Mouse (Mus musculus) mesoderm, embryonic 11.5 days (tissue): ENCODE measurements at regions not wholly inside any gene's neighbourhood (a gene's known extent, or its start where the extent isn't known, plus 50 kb on each side); places are given as distances from the start of the nearest gene placed in this dataset.
"Not testable (repeated sequence)": the region's sequence is repeated elsewhere in the genome, so short reads cannot be mapped to it uniquely, and the experiment has no call there.

Source experiments
- DNase-seq: peaks from one replicate; pipeline ENCODE4 v3.0.0-alpha.2; 2012; ENCODE audit warnings: low read depth, low spot score

DNA sequence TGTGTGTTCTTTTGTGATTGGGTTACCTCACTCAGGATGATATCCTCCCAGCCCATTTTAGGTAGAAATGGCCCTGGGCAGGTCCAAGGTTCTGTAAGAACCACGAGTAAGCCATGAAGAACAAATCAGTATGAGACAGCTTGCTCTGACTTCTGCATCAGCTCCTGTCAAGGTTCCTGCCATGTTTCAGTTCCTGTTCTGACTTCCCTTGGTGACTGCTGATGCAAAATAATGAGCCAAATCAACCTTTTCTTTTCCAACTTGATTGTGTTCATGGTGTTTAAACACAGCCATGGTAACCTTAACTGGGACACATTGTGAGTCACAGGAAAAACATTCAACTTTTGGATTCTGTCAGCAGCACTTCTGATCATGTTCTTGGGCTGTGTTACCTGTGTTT is 667.4 kb upstream of the Igfbp7 start:
- DNase-seq: no peak

DNA sequence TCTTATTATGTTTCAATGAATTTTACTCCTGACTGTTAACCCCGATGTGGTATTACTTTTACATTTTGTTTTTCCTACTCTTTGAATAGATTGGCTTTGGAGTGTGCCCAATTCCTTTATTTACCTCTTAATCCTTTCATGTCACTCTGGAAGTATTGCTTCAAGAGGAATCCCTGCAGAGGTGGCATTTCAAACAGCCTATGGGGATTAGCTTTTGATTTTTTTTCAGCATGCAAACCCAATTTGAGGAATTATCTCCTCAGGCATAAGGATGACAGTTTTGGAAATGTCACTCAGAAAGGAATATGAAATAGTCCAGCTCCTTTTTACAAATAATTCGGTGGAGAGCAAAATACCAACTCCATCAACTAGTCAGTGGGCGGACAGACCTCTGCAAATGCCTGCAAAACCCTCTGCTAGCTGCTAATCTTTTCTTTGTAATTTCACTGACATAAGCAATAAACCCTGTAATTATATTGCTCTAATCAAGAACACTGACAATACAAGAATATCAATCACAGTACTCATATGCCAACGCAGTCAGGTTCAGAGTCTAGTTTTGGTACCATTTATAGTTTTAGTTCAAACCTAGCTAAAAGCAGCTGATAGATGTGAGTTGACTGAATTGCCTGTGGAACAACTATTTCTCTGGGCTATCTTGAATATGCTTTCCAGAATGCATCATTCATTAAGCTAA is 624.9 kb upstream of the Igfbp7 start:
- DNase-seq: no peak

DNA sequence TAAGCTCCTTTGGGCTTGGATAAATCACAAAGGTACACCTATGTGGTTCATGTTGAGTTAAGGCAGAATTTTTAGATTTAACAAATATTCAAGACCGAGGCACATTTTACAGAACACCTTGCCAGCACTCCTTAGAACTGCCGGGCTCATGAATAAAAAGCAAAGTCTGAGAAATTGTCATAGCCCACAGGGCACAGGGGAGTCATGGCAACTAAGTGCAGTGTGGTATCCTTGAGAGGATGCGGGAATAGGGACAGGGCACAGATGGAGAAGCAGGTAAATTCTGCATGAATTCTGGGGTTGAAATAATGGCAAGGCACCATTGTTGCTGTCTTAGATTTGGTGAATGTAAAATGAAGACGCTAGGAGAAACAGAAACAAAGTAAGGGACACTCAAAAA is 609.7 kb upstream of the Igfbp7 start:
- no peak for DNase-seq

DNA sequence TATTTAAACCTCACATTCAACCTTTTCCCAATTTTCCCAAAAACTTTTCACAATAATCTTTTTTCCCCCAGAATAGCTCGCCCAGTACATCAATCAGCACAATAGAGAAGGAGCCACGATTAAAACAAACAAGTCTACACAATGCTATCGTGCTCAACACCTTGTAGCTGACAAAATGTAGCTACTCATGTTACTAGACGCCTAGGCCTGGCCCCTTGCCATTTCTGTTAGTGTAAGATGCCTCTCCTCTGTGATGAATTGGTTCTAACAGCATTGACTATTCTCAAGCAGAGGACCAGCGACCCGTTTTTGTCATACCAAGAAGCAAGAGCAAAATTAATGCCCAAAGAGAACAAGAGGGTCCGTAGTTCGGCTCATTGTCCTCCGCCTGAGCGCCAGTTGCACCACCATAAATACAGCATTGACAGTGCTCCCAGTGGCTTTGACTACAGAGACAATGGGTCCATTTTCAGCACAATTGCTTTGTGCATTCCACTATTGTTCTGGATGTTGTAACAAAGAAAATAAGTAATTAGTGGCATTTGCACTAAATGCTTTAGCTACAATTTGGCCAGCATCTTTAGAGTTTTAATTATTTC is 578.7 kb upstream of the Igfbp7 start:
- DNase-seq: peak; percentile 68

DNA sequence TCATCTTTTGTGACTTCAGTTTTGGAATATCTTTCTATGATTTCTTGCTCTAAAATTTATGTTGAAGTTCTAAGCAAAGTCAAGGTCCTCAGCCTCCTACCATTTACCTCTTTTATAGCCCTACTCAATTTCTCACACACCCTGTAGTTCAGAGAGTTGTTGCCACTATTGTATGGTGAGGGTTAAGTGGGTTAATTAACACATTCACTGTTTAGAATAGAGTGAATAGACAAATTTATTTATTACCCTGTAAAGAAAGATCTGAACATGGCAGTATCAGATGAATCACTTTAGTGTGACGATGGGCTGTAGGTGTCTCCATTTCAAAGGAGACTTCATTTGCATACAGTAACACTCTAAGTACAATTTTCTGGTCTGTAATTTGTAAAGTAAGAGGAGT is 577.4 kb upstream of the Igfbp7 start:
- no peak for DNase-seq

DNA sequence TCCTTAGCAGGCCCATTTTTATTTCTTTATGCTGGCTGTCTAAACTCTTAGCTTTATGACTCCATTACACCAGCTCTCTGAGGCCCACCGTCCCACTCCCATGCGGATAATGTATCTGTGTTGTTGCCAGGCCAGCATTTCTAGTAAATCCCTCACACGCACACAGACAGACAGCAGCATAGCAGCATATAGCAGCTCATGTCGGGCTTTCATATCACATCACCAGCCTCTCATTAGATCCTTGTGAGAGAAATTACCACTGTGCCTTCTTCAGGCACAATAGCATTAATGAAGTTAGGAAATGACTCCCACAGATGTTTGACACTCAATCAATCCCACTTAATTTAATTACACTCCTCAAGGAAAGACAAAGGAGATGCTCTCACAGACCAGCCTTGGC is 532.2 kb upstream of the Igfbp7 start:
- not testable (repeated sequence) for DNase-seq

DNA sequence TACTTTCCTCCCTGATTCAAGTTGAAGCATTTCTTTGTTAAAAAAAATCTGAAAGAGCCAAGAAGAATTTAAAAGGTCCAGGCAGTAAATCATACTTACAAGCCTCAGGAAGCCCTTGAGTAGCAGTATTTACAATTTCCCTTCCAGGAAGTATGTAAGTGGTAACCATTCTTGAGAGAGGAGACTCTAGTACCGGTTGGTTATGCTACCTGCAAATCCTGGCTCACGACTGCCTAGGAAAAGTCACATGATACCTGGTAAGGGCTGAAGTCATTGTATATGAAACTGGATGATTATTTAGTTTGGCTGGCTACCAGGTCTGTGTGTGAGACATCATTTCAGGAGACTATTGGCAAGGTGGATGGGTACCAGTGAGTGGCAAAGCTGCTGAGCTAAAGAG is 524.0 kb upstream of the Igfbp7 start:
- no peak for DNase-seq

DNA sequence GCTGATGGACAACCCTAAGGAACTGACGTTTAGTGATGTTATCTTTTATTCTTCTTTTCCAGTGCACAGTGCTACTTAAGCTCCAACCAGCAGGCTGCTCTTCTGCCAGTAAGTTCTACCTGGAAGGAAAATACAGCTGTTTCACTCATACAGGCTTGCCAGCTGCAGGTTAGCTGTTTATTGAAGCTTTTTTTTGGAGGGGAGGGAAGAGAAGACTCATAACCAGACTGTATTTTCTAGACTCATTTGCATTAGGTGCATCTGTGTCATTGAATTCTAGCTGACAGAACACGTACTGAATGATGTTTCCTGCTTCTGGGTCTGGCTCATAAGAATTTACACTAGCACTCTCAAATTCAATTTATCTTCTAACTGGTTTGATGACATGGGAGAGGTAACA is 513.3 kb upstream of the Igfbp7 start:
- no peak for DNase-seq

DNA sequence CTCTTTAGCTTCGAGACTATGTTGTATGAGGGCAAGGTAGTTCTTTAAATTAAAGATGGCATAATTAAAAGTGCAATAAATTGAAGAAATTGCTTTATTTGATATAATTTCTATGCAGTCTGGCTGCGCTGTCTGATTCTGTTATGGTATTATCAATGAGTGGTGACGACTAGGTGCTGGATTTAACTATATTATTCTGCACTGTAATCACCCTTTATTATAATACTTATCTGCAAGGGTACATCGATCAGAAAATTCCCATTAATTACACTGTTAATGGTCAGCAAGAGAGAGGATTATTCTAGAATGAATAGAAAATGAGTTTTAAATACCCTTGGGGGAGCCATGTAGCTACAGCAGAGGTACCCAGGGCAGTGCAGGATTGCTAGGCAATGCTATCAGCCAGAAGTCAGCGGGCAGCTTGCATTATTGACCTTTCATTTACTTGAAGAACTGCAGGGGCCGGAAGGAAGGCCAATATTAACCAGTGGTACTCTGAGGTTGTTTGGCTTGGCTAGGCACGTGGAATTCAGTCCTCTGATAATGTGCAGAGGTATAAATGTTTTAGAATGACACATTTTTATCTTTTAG is 509.3 kb upstream of the Igfbp7 start:
- peak; percentile 9 for DNase-seq

DNA sequence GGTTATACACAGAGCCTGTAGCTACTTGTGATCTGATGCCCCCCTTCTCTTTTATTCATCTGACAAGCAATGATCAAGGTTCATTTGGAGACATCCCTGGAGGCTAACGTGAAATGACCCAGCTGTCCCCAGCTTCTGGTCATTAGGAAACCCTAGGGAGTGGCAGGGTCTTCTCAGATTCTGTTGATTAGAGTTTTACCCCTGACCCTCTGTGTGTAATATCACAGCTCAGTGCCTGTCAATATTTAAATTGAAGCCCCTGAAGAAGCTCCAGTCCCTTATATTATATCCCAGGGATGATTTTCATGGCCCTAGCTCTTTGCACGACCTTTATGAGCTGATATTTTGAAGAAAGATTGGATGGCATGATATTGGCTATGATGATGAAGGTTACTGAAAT is 508.5 kb upstream of the Igfbp7 start:
- peak; percentile 29 for DNase-seq

DNA sequence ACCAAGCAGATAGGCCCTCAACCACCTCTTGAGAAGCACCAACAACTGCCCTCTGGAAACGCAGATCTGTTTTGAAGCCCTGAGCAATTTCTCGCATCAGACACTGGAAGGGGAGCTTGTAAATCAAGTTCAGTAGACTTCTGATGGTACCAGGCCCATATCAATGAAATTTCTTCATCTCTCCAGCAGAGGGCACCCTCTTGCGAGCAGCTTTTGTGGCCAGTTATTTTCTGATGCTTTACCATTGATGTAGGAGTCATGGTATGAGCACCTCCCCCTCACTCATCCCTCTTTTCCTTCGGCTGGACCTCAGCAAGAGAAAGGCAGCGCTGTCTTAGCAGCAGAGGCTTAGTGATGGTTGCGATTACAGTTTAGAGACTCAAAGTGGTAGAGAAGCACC is 501.4 kb upstream of the Igfbp7 start:
- peak; percentile 13 for DNase-seq

DNA sequence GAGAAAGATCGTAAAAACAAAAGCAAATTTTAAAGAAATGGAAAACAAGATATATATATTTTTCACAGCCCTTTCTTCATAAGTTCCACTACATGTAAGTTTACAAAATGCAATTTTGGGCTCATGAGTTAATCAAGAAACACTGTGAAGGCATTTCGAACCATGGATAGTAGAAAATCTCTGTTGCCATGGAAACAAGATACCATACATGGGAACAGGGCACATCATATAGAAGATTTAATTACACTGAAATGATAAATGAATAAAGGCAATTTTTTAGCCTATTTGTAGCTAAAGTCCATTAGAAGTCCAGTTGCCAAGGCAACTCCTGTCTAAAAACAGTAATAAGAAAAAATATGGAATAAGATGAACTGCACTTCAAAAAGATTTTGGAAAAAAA is 484.2 kb upstream of the Igfbp7 start:
- not testable (repeated sequence) for DNase-seq

DNA sequence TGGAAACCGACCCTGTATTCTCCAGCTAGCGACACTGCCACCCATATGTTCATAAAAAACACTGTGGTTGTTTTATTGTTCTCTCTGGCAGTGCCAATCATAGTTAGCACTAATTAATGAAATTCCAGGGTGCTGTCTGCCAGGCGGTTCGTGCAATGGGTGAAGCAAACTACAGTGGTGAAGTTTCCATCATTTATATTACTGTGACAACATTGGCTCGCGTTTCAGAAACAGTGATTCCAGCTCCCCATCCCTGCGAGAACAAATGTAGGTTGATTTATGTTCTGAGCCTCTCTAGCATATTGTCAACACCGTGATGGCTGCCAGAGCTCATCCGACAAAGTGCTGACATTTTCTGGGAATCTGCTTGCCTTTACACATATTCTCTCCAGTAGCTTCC is 480.7 kb upstream of the Igfbp7 start:
- no peak for DNase-seq

DNA sequence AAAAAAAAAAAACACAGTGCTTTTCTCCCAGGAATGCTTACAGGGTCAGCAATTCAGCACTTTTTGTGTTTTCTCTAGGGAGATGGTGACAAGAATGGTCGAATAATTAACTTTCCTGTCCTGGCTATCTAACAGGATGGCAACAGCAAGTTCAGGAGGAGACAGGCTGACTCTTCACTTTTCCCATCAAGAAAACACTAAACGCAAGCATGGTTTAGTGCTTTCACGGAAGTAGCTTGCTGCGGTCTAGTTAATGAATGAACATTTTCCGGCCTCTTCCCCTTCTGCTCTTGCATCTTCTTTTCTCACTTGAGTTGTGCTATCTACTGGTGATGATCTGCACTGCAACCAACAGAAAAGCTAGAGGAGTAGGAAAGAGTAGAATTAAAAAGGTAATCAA is 463.6 kb upstream of the Igfbp7 start:
- DNase-seq: no peak

DNA sequence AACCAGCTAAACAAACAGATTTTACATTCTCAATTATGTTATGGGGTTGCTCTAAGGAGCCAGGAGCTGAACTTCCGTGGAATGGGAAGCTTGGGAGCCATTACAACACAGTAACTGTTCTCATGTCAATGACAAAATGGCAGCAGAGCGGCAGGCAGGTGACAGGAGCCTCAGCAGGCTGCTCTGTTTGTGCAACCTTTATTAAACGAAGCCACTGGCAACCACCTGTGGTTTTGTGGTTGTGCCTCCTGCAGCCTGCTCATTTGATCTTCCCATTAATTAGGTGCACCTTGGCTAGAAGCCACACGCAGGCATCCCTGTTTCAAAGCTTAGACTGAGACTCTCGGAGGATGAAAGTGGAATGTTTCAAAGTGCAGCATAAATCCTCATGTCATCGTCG is 457.5 kb upstream of the Igfbp7 start:
- DNase-seq: peak; percentile 9

DNA sequence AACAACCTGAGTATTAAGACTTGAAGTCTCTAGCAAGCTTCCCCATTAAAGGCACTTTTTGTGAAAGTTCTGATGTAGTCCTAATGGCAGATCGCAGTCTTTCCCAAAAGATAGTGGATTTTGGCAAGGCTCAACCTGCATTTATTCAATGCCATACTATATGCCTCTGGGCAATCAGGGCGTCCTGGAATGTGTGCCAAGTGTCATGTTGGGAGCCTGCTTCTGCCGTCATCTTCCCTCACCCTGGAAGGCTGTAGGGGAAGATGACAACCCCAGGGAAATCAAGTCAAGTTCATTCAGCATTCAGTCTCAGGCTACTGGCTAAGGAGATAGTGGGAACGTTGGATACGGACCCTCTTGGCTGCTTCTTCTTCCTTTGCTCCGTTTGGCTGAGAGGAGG is 447.4 kb upstream of the Igfbp7 start:
- no peak for DNase-seq

DNA sequence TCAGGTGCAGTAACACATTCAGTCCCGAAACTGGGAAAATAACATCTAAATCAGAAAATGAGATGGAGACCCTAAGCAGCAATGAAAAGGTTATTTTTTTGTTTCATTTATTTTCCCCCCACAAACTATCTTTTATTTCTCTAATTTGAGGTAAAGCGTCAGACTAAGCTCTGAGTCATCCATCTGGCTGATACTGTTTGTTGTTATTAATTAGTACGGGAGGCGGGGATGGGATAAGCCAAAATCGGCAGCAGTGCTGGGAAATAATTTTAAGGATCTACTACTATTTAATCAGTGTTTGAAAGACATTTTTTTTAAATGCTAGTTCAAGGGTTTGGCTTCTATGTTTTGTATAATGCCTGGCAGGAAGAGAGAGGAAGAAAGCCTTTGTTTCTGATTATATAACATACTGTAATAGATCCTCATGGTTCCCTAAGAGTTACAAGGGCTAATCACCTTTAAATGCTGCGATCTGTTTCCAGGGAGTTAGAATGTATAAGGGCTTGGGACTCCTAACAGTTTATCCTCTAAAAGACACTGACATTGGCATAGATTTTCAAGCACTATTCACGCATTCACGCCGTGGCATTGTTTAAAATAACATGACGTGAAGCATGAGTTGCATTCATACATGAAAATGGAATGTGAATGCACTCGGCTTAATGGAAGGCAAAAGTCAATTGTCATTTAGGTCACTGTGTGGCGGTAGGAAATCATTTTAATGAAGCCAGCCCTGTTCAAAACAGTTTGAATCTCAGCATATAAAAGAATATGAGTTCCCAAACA is 446.4 kb upstream of the Igfbp7 start:
- no peak for DNase-seq

DNA sequence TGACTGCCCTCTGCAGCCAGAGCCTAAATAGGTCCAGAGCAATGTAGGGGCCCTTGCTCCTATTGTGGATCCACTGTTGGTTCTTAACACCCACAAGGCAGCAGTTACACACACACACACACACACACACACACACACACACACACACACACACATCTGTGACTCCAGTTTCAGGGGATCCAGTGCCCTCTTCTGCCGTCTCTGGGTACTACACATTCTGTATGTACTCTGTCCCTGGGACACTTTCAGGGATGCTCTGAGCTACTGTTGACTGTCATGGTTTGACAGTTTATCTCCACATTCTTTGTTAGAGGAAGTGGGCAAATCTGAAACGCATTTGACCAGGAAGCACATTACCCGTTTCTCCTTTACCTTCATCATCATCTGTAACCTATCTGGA is 443.8 kb upstream of the Igfbp7 start:
- no peak for DNase-seq

DNA sequence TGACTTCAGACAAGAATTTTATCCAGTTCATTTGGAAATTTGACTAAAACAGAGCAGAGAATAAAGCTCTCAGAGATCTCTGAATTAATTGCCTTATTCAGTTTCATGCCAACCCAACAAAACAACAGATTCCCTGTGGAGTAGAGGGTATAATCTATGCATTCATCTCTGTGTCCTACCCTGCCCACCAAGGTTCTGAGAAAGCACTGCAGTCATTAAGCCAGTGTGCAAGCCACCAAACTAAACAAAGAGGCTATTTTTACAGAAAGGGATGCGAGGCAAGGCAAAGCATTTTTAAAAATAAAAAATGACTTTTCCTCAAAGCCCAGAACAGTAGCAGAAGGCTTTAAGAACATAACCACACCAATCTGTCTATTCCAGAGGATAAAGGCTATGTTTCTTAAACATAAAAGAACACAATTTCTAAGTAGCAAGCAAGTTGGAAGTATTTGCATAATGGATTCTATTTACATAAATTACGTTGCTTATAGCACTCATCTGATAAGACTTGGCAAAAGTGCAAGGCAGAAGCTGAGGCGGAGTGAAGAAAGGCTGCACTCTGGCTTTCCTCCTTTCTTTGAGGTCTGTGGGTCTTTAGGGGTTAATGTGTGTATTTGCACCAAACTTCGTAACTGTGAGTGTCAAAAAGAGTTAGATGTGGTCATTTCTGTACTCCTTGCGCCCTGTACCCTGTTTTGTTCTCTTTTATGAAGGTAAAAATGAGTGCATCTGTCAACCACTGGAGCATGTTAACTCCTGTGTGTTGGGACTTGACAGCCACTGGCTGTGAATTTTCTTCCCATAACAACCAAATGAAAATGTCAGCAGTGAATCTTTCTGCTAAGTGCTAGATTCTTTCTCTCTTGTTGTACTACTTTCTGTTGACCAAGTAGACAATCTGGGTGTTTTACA is 430.6 kb upstream of the Igfbp7 start:
- peak; percentile 17 for DNase-seq

DNA sequence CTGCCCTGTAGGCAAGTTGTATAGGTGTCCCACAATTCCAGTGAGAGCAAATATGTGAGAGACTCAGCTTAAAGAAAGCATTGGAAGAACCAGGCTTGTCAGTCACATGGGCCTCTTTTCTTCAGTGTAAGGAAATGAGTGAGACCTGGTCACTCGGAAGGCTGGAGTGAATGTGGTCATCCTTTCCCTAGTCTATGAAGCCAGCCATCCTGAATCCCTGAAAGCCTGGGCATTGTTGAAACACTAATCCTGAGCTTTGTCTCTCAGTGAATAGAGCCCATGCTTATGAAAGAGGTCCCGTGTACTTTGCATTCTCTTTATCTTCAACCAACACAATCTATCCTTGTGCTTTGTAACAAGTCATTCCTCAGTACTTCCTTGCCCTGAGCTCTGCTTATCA is 420.1 kb upstream of the Igfbp7 start:
- no peak for DNase-seq

DNA sequence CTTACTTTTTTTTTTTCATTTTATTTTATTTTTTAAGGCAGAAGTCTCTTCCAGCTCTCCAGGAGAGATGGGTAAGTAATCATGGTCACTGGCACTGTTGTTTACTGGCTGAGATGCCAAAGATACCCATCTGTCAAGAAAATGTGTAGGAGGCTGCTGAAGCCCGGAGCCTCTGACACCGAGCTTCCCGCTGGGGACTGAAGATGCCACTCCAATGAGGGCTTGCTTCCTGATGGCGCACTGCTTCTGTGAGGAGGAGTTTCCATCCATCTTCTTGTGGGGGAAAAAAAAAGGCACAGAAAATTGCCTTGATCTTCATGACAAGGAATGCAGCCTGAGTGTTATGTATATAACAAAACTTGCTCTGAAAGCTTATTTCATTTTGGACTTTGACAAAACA is 418.2 kb upstream of the Igfbp7 start:
- no peak for DNase-seq
